Mouse (Mus musculus) E14TG2a.4 (cell line): ENCODE results near the gene Ush1g.

Experiments used
- CTCF ChIP-seq: conservative IDR thresholded peaks from 2 replicates; pipeline ENCODE4 v1.5.1; 2014; ENCODE audit warnings: low read length
- NANOG ChIP-seq: IDR thresholded peaks from 2 replicates; pipeline ENCODE4 v1.6.1; 2014; ENCODE audit warnings: borderline replicate concordance, low read length, mixed read lengths
- POU5F1 ChIP-seq: IDR thresholded peaks from 2 replicates; pipeline ENCODE4 v1.6.1; 2014; ENCODE audit warnings: low read length, borderline replicate concordance

- TF ChIP-seq CTCF: no peak
- TF ChIP-seq POU5F1: no peak
- no peak for TF ChIP-seq NANOG
These were observed 32.0 kb downstream of the Ush1g start for GRCm38 (mm10) chr11:115289885-115290284.
